Mouse (Mus musculus) kidney, embryonic 15.5 days (tissue): ENCODE results near the gene Foxp1. TPM values are rescaled to one million over a fixed set of nuclear protein-coding genes. Genes with fewer than 3 reads are reported as not detected.

Experiments
- ATAC-seq: fragments of 200-750 bp; cut with Nextera tagmentation; replicated peaks from 2 replicates; pipeline ENCODE4 v1.8.0; 2017; ENCODE audit warnings: moderate TSS enrichment; ENCODE audit not compliant: low FRiP score
- H3K27ac ChIP-seq: fragments of 300-500 bp; sonication (generic); 2 replicates; pipeline ENCODE4 v1.5.1; 2015; ENCODE audit warnings: mild to moderate bottlenecking, inconsistent platforms
- H3K27me3 ChIP-seq: fragments of 300-500 bp; sonication (generic); 2 replicates; pipeline ENCODE4 v1.6.1; 2015; ENCODE audit warnings: inconsistent platforms
- H3K36me3 ChIP-seq: fragments of 300-500 bp; sonication (generic); 2 replicates; pipeline ENCODE4 v1.6.1; 2015; ENCODE audit warnings: inconsistent platforms
- H3K4me1 ChIP-seq: fragments of 300-500 bp; sonication (generic); 2 replicates; pipeline ENCODE4 v1.6.1; 2015; ENCODE audit warnings: inconsistent platforms
- H3K4me2 ChIP-seq: fragments of 300-500 bp; sonication (generic); 2 replicates; pipeline ENCODE4 v1.6.1; 2015; ENCODE audit warnings: moderate library complexity, mild to moderate bottlenecking, inconsistent platforms
- H3K4me3 ChIP-seq: fragments of 300-500 bp; sonication (generic); replicated peaks from 2 replicates; pipeline ENCODE4 v1.5.1; 2015; ENCODE audit warnings: mild to moderate bottlenecking, inconsistent platforms
- H3K9ac ChIP-seq: fragments of 300-500 bp; sonication (generic); 2 replicates; pipeline ENCODE4 v1.6.1; 2015; ENCODE audit warnings: mild to moderate bottlenecking, inconsistent platforms
- H3K9me3 ChIP-seq: fragments of 300-500 bp; sonication (generic); replicated peaks from 2 replicates; pipeline ENCODE4 v1.6.1; 2016; ENCODE audit warnings: inconsistent platforms
- WGBS: fragments of 180-500 bp; shearing (Covaris S2); methylation state at CpG from one replicate; pipeline ENCODE4 v1.1.7; 2015; ENCODE audit warnings: mixed read lengths; 5-methylcytosine and 5-hydroxymethylcytosine counted together
- polyA plus RNA-seq: library from polyadenylated mRNA; unstranded; fragments of >200 nt; fragmentation: Nextera tagmentation; extraction: Ambion mirVana; gene quantifications from 2 replicates; pipeline ENCODE4 v1.2.1, GENCODE M21; 2015

Foxp1 gene
- polyA plus RNA-seq, 1 experiment from 2014 or later = 50.2 TPM

DNA sequence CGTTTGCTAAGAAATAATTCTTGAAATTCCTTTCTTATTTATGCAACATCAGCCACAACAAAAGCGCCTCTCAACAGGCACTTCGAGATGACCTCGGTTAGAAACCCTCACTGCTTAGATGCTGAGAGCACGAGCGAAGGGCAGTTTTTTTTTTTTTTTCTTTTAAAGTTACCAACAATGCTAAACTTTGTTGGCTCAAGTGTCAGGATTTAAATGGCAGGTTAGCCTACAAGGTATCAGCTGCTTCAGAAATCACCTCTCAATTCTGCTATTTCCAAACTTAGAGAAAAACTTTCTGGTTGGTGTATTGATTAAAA, 493.6 kb downstream of the Foxp1 start:
- Histone ChIP-seq H3K9ac (peak overlapping the region; percentile 60), H3K9me3 (no peaks in the 10 kb centered on the region), H3K27ac (peak overlapping the region; percentile 82; the same call in 1 of the 2 replicates), H3K4me3 (peak overlapping the region; percentile 61), H3K4me2 (peak overlapping the region; percentile 83), H3K27me3 (peaks cover 22% of the 10 kb centered on the region; the same call in 1 of the 2 replicates), H3K4me1 (peaks cover 55% of the 10 kb centered on the region), H3K36me3 (no peaks in the 10 kb centered on the region)
- WGBS = 8% methylated on average over 6 of the region's 6 CpGs
- ATAC-seq = no peak

DNA sequence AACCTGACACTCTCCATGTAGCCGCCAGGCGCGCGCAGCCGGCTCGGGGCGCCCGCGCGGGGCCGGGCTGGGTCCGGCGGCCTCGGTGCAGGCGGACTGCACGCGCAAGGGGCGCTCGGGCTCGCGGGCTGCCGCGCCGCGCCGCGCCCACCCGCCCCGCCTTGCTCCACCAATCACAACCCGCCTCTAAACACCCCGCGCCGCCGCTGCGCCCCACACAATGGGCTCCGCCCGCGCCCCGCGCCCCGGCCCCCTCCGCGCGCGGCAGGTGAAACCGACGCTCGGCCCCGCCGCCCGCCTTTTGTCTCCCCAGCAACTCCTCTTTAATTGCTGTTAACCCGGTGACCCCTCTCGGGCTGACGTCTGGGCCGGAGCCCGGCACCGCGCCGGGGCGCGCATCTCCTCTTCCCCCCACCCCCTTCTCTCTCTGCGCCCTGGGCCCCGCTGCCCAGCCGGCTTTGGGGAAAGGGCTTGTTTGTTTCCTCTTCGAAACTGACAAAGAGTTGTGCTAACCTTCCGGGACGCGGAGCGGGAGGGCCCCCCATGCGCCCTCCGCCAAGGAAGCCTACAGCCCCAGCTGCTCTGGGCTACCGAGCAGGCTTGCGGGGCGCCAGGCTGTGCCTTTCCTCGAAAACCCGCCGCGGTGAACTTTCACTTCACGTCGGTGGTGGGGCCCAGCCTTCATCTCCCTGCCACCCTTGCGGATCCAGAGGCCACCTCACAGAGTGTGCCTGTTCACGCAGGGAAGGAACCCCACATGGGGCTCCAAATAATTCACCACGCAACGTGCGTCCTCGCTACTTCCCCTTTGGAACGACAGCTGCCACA, 494.1 kb downstream of the Foxp1 start:
- under 1% methylated on average over 87 of the region's 87 CpGs for WGBS
- H3K4me1 ChIP-seq = peaks cover 52% of the 10 kb centered on the region
- no peaks in the 10 kb centered on the region for H3K9me3 ChIP-seq

GRCm38 (mm10) chr6:99027542-99028160, 494.9 kb downstream of the Foxp1 start:
- peak overlapping the region; percentile 82 for H3K27ac ChIP-seq
- ATAC-seq = no peak; the same call in 1 of the 2 replicates
- H3K36me3 ChIP-seq = no peaks in the 10 kb centered on the region
- peaks cover 52% of the 10 kb centered on the region for H3K4me1 ChIP-seq
- peaks cover 24% of the 10 kb centered on the region; the same call in 1 of the 2 replicates for H3K27me3 ChIP-seq
- H3K4me3 ChIP-seq = peak overlapping the region; percentile 61
- 2% methylated on average over 21 of the region's 22 CpGs for WGBS
- H3K4me2 ChIP-seq = peak overlapping the region; percentile 83
- no peaks in the 10 kb centered on the region for H3K9me3 ChIP-seq
- peak overlapping the region; percentile 60 for H3K9ac ChIP-seq

More for the DNA sequence above, 494.1 kb downstream of the Foxp1 start:
- peak overlapping the region; percentile 82 for H3K27ac ChIP-seq
- peaks cover 24% of the 10 kb centered on the region; the same call in 1 of the 2 replicates for H3K27me3 ChIP-seq
- peak overlapping the region; percentile 61 for H3K4me3 ChIP-seq
- H3K36me3 ChIP-seq = no peaks in the 10 kb centered on the region
- peak overlapping the region; percentile 60 for H3K9ac ChIP-seq
- peak overlapping the region; percentile 83 for H3K4me2 ChIP-seq
- ATAC-seq = peak; percentile 92

- Histone ChIP-seq H3K4me3 (peak overlapping the region; percentile 61), H3K9me3 (no peaks in the 10 kb centered on the region), H3K36me3 (no peaks in the 10 kb centered on the region), H3K4me1 (peaks cover 50% of the 10 kb centered on the region), H3K4me2 (peak overlapping the region; percentile 83), H3K9ac (peak overlapping the region; percentile 60; the same call in 1 of the 2 replicates), H3K27ac (peak overlapping the region; percentile 82), H3K27me3 (peaks cover 24% of the 10 kb centered on the region; the same call in 1 of the 2 replicates)
- 19% methylated on average over 19 of the region's 19 CpGs for WGBS
- no peak for ATAC-seq
These were observed 495.6 kb downstream of the Foxp1 start for GRCm38 (mm10) chr6:99026635-99027541.

GRCm38 (mm10) chr6:99026040-99026439, 496.5 kb downstream of the Foxp1 start:
- H3K4me3 ChIP-seq = no peak overlapping the region
- H3K4me2 ChIP-seq = 0 out of 2 replicates have a peak overlapping the region, but pooled peaks have one; percentile 23
- H3K4me1 ChIP-seq = peaks cover 46% of the 10 kb centered on the region
- no peak overlapping the region for H3K27ac ChIP-seq
- ATAC-seq = no peak
- H3K9ac ChIP-seq = no peak overlapping the region
- H3K36me3 ChIP-seq = no peaks in the 10 kb centered on the region
- WGBS = 43% methylated on average over 3 of the region's 3 CpGs
- H3K27me3 ChIP-seq = peaks cover 24% of the 10 kb centered on the region; the same call in 1 of the 2 replicates
- no peaks in the 10 kb centered on the region for H3K9me3 ChIP-seq

DNA sequence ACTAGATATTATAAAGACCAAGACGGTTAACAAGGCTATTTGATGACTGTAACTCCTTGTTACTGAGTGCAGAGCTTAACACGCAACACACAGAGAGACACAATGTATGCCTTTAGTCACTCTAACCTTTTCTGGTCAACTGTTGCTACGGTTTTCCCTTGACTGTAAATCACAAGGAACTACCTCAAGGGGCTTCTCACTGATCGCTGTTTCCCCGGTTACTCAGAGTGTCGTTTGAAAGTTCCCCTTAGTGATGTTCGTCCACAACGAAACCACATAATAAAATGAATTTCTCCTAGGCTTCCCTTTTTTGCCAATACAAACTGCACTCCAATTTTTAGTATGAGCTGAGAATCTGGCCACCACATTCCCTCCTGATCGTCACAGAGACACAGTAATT, 497.9 kb downstream of the Foxp1 start:
- no peak for ATAC-seq
- Histone ChIP-seq H3K9me3 (no peaks in the 10 kb centered on the region), H3K4me3 (no peak overlapping the region), H3K4me1 (peaks cover 45% of the 10 kb centered on the region), H3K4me2 (no peak overlapping the region), H3K36me3 (no peaks in the 10 kb centered on the region), H3K27ac (no peak overlapping the region), H3K9ac (no peak overlapping the region), H3K27me3 (peaks cover 21% of the 10 kb centered on the region)
- WGBS = 37% methylated on average over 9 of the region's 9 CpGs

GRCm38 (mm10) chr6:99020570-99021444, 501.7 kb downstream of the Foxp1 start:
- Histone ChIP-seq H3K9me3 (no peaks in the 10 kb centered on the region), H3K4me1 (peaks cover 33% of the 10 kb centered on the region), H3K4me3 (no peak overlapping the region), H3K27me3 (peaks cover 24% of the 10 kb centered on the region), H3K36me3 (0 out of 2 replicates have a peak, but pooled peaks cover 3% of the 10 kb centered on the region), H3K4me2 (no peak overlapping the region), H3K9ac (no peak overlapping the region), H3K27ac (no peak overlapping the region)
- 53% methylated on average over 12 of the region's 12 CpGs for WGBS
- ATAC-seq = no peak

- Histone ChIP-seq H3K4me3 (no peak overlapping the region), H3K4me1 (peaks cover 30% of the 10 kb centered on the region), H3K36me3 (peaks cover 9% of the 10 kb centered on the region; the same call in 1 of the 2 replicates), H3K9ac (no peak overlapping the region), H3K27me3 (peaks cover 16% of the 10 kb centered on the region), H3K4me2 (no peak overlapping the region), H3K9me3 (no peaks in the 10 kb centered on the region), H3K27ac (peak overlapping the region; percentile 9; the same call in 1 of the 2 replicates)
- 38% methylated on average over 8 of the region's 8 CpGs for WGBS
- 0 out of 2 replicates have a peak, but pooled peaks have one; percentile 43 for ATAC-seq
These were observed 502.8 kb downstream of the Foxp1 start for GRCm38 (mm10) chr6:99019716-99020115.

GRCm38 (mm10) chr6:99019266-99019665, 503.3 kb downstream of the Foxp1 start:
- Histone ChIP-seq H3K9me3 (no peaks in the 10 kb centered on the region), H3K4me3 (no peak overlapping the region), H3K4me1 (peaks cover 29% of the 10 kb centered on the region), H3K4me2 (no peak overlapping the region), H3K27ac (peak overlapping the region; percentile 9; the same call in 1 of the 2 replicates), H3K27me3 (peaks cover 16% of the 10 kb centered on the region), H3K36me3 (peaks cover 9% of the 10 kb centered on the region; the same call in 1 of the 2 replicates), H3K9ac (no peak overlapping the region)
- WGBS = 11% methylated on average over 9 of the region's 9 CpGs
- ATAC-seq = peak; percentile 83

DNA sequence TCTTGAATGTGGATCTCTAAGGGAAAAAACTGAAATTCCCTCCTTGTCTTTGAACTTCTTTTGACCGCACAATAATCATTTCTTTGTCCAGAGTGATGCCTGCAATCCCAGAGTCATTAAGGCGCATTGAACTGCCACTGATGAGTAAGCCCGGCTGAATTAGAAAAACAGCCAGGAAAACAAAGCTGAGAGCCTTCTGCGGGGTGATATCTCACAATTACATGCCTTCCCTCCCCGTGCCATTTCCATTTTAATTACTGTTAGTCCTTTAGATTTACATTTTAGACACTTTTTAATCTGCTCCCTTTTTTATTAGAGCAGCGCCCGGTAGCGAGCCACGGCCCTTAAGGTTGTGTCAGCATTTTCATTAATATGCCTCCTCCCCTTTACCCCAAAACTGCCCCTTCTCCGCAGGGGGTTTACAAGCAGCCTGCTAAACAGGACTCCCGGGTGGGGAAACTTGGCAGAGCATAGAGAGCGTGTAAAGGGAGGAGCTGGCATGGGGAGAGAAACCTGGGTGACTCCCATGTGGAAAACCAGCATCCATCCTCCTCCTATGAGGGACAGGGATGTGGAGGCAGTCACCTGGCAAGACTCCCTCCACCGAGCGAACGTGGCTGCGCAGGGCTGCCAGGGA, 508.5 kb downstream of the Foxp1 start:
- H3K27ac ChIP-seq = no peak overlapping the region
- ATAC-seq = 0 out of 2 replicates have a peak, but pooled peaks have one; percentile 28
- no peak overlapping the region for H3K9ac ChIP-seq
- peaks cover 40% of the 10 kb centered on the region for H3K4me1 ChIP-seq
- WGBS = 27% methylated on average over 16 of the region's 16 CpGs
- peaks cover 17% of the 10 kb centered on the region for H3K36me3 ChIP-seq
- no peak overlapping the region for H3K4me3 ChIP-seq
- no peaks in the 10 kb centered on the region for H3K9me3 ChIP-seq
- H3K27me3 ChIP-seq = peaks cover 8% of the 10 kb centered on the region; the same call in 1 of the 2 replicates
- H3K4me2 ChIP-seq = no peak overlapping the region
